Mouse (Mus musculus) cerebellum, adult 18-20 months (tissue): ENCODE results near the gene Olfr745.

Source experiments
- DNase-seq, 2 experiments: peaks; one replicate each; pipeline ENCODE4 v3.0.0; 2021

The Olfr745 gene

DNA sequence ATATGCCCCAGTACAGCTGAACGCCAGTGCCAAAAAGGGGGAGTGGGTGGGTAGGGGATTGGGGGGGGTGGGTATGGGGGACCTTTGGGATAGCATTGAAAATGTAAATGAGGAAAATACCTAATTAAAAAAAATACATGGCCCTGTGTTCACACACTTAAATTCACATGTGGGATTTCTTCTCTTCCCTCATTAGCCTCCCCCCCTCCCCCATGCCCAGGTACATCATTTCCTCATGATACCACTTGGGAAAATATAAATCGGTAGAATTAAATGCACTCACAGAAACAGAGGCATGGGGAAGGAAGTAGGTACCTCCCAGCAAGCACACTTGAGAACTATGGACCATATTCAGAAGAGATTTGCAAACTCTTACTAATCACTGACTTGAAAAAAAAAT lies at the start of gene Olfr745:
Olfr745 (plus strand) TSS at position 301 of the 400 bp plus-strand sequence.
- DNase-seq: no peak

DNA sequence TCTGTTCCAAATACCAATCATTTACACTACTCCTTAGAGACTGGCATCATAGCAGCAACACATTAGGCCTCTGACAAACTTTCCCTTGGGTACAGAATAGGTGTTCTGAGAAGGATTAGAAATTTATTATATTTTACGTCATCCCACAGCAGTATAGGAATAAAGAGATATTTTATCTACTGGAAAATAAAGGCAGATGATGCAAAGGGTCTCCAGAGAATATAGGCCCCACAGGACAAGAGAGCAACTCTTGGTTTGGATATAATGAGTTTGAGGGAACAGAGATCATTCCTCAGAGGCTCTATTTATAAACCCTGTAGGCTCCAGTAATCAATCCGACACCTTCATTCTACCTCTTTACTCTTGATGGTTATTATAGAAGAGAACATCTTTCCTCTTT lies 24.6 kb upstream of the Olfr745 start, which contains the start of gene Olfr744:
Olfr744 (plus strand) TSS at position 301 of the 400 bp plus-strand sequence.
- DNase-seq: no peak

DNA sequence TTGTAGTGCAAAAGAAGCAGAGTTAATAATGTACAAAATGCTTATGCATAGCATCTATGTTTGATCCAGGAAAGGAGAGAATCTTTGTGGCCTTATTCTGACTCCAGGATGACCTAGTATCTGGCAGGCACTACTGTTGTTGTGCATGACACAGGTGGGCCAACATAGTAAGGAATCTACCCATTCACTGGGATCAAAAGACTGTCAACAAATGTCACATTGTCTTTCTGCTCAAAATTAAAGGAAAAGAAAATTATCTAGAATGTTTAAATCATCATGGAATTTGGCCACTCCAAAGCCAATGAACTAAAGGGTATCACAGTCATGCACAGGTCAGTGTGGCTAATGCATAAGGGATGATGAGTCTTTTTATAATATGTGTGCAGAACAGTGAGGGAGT lies 7.6 kb downstream of the Olfr745 start, which contains the start of gene Olfr746:
Olfr746 (plus strand) TSS at position 301 of the 400 bp plus-strand sequence.
- DNase-seq: no peak

DNA sequence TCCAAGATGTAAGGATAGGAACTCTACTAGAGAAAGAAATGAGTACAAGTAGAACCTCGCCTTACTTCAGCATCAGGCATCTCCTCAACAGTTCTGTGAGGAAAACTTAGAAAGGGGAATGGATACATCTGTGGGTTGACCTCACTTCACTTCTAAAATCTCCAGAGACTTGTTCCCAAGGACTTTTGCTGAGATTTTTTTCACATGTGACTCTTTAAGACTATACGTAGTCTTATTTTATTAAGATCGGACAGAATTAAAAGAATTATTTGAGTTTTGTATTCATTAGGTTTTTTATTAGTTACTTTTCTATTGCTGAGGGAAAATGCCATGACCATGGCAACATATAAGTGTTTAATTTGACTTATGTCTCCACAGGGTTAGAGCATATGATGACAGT lies 53.9 kb downstream of the Olfr745 start, which contains the start of gene Olfr747:
Olfr747 (minus strand) TSS at position 101 of the 400 bp plus-strand sequence.
- DNase-seq: no peak
